Mouse (Mus musculus) stomach, postnatal 0 days (tissue): ENCODE data around the gene Ephb3. TPM values are rescaled to one million over a fixed set of nuclear protein-coding genes. Genes with fewer than 3 reads are reported as not detected.

Experiments used
- ATAC-seq: fragments of 200-750 bp; cut with Nextera tagmentation; 2 replicates; pipeline ENCODE4 v1.8.0; 2017; ENCODE audit not compliant: low FRiP score, low TSS enrichment
- DNase-seq: peaks from one replicate; pipeline ENCODE4 v3.0.0-alpha.2; 2016; ENCODE audit warnings: low spot score
- H3K27ac ChIP-seq: fragments of 300-500 bp; sonication (generic); replicated peaks from 2 replicates; pipeline ENCODE4 v1.5.1; 2014; ENCODE audit warnings: mild to moderate bottlenecking, control low read depth
- H3K27me3 ChIP-seq: fragments of 300-500 bp; sonication (generic); 2 replicates; pipeline ENCODE4 v1.6.1; 2014; ENCODE audit warnings: low read length; ENCODE audit not compliant: control insufficient read depth, insufficient read depth
- H3K36me3 ChIP-seq: fragments of 300-500 bp; sonication (generic); 2 replicates; pipeline ENCODE4 v1.6.1; 2014; ENCODE audit warnings: low read length, mixed read lengths; ENCODE audit not compliant: control insufficient read depth, insufficient read depth
- H3K4me1 ChIP-seq: fragments of 300-500 bp; sonication (generic); replicated peaks from 2 replicates; pipeline ENCODE4 v1.6.1; 2014; ENCODE audit warnings: antibody characterized with exemption; ENCODE audit not compliant: control insufficient read depth, insufficient read depth
- H3K4me2 ChIP-seq: fragments of 300-500 bp; sonication (generic); replicated peaks from 2 replicates; pipeline ENCODE4 v1.6.1; 2014; ENCODE audit warnings: low read depth, mild to moderate bottlenecking, control low read depth, moderate library complexity
- H3K4me3 ChIP-seq: fragments of 300-500 bp; sonication (generic); 2 replicates; pipeline ENCODE4 v1.5.1; 2014; ENCODE audit warnings: low read depth, low read length, control low read depth
- H3K9ac ChIP-seq: fragments of 300-500 bp; sonication (generic); 2 replicates; pipeline ENCODE4 v1.6.1; 2014; ENCODE audit warnings: mild to moderate bottlenecking, low read length, control low read depth, mixed read lengths
- H3K9me3 ChIP-seq: fragments of 300-500 bp; sonication (generic); 2 replicates; pipeline ENCODE4 v1.6.1; 2016; ENCODE audit warnings: low read length; ENCODE audit not compliant: control insufficient read depth
- CTCF ChIP-seq: IDR thresholded peaks from 2 replicates; pipeline ENCODE4 v1.5.1; 2016; ENCODE audit warnings: antibody characterized with exemption, low read depth, mild to moderate bottlenecking, moderate library complexity
- EP300 ChIP-seq: optimal IDR thresholded peaks from 2 replicates; pipeline ENCODE3; 2016; ENCODE audit warnings: antibody characterized with exemption
- WGBS: fragments of 180-500 bp; shearing (Covaris S2); extraction: QIAGEN DNeasy Blood & Tissue Kit; methylation state at CpG from one replicate; pipeline ENCODE4 v1.1.7; 2014; 5-methylcytosine and 5-hydroxymethylcytosine counted together
- polyA plus RNA-seq: library from polyadenylated mRNA; unstranded; fragments of >200 nt; fragmentation: Nextera tagmentation; extraction: Ambion mirVana; gene quantifications from 2 replicates; pipeline ENCODE4 v1.2.1, GENCODE M21; 2015

Ephb3 gene
- polyA plus RNA-seq, 1 experiment from 2014 or later, result 15.1 TPM

DNA sequence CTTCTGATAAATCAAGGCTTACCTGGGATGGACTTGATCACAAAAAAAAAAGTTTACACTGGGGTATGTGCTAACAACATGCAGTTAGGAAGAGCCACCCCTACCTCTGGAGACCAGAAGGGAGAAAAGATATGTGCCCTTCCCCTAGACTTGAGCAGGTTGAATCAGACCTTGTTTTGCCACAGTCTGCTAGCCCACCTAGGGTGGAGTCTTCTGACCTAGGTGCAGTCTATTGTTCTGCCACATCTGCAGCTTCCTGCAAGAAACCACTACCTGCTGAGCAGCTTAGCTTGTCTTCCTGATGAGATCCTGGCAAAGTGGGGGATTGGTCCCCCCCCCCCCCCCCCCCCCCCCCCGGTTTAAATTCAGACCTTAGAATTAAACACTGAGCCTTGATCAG, 29.3 kb upstream of the Ephb3 start:
- TF ChIP-seq EP300 (no peak), CTCF (no peak)
- ATAC-seq (no peak), DNase-seq (no peak)
- no peak overlapping the region for H3K4me3 ChIP-seq
- H3K27ac ChIP-seq, result no peak overlapping the region
- no CpG with 5 or more reads among the region's 1 CpGs for WGBS
- H3K9ac ChIP-seq, result no peak overlapping the region
- H3K27me3 ChIP-seq, result no peaks in the 10 kb centered on the region
- no peaks in the 10 kb centered on the region for H3K9me3 ChIP-seq
- no peak overlapping the region for H3K4me2 ChIP-seq
- H3K4me1 ChIP-seq, result no peaks in the 10 kb centered on the region
- no peaks in the 10 kb centered on the region for H3K36me3 ChIP-seq

DNA sequence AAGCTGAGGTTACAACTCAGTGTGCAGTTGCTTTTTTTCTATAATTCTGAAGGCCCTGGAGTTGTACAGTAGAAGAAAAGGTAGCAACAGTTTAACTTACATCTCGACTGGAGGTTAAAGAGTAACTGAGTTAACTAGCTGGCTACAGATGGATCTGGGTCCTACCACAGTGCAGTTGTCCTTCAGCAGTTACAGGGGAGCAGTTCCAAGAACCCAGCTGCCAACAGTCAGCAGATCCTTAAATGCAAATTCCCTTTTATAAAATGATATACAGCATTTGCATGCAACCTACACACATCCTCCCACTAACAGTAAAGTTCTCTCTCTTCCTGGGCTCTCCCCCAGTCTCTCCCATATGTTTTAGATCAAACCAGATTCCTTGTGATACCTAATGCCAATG, 22.4 kb upstream of the Ephb3 start:
- DNase-seq (no peak), ATAC-seq (no peak)
- Histone ChIP-seq H3K9me3 (no peaks in the 10 kb centered on the region), H3K27ac (no peak overlapping the region), H3K9ac (no peak overlapping the region), H3K27me3 (no peaks in the 10 kb centered on the region), H3K4me2 (no peak overlapping the region), H3K4me1 (no peaks in the 10 kb centered on the region), H3K36me3 (no peaks in the 10 kb centered on the region), H3K4me3 (no peak overlapping the region)
- 75% methylated on average over 1 of the region's 1 CpGs for WGBS
- TF ChIP-seq EP300, result no peak
- no peak for TF ChIP-seq CTCF

GRCm38 (mm10) chr16:21184697-21185096, 19.9 kb upstream of the Ephb3 start:
- TF ChIP-seq EP300 (no peak), CTCF (no peak)
- no peaks in the 10 kb centered on the region for H3K36me3 ChIP-seq
- H3K9me3 ChIP-seq, result no peaks in the 10 kb centered on the region
- H3K27ac ChIP-seq, result no peak overlapping the region
- H3K9ac ChIP-seq, result no peak overlapping the region
- no peaks in the 10 kb centered on the region for H3K27me3 ChIP-seq
- DNase-seq (no peak), ATAC-seq (no peak)
- H3K4me2 ChIP-seq, result no peak overlapping the region
- H3K4me1 ChIP-seq, result no peaks in the 10 kb centered on the region
- H3K4me3 ChIP-seq, result no peak overlapping the region

- no peak for DNase-seq
Measured at GRCm38 (mm10) chr16:21187568-21187967, 17.0 kb upstream of the Ephb3 start.

DNA sequence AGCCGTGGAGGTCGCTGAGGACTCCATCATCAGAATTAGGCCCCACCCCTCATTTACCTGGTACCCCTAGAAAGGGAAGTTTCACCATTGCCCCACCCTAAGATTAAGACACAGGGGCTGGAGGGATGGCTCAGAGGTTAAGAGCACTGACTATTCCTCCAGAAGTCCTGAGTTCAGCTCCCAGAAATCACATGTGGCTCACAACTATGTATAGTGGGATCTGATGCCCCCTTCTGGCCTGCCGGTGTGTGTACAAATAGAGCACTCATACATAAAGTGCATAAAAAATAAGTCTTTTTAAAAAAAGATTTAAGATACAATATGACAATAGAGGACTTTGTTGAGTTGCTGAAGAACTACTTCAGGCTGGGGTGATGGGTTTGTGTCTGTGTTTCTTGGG, 16.2 kb upstream of the Ephb3 start:
- DNase-seq (no peak), ATAC-seq (no peak)
- no peaks in the 10 kb centered on the region for H3K36me3 ChIP-seq
- H3K9me3 ChIP-seq, result no peaks in the 10 kb centered on the region
- H3K27ac ChIP-seq, result no peak overlapping the region
- no peaks in the 10 kb centered on the region for H3K4me1 ChIP-seq
- 75% methylated on average over 3 of the region's 3 CpGs for WGBS
- TF ChIP-seq CTCF (peak; percentile 59), EP300 (no peak)
- no peak overlapping the region for H3K9ac ChIP-seq
- H3K4me2 ChIP-seq, result no peak overlapping the region
- H3K27me3 ChIP-seq, result no peaks in the 10 kb centered on the region
- no peak overlapping the region for H3K4me3 ChIP-seq

More at GRCm38 (mm10) chr16:21187568-21187967, 17.0 kb upstream of the Ephb3 start:
- no peaks in the 10 kb centered on the region for H3K27me3 ChIP-seq
- WGBS, result 45% methylated on average over 7 of the region's 7 CpGs
- no peak overlapping the region for H3K9ac ChIP-seq
- H3K4me3 ChIP-seq, result no peak overlapping the region
- no peak overlapping the region for H3K4me2 ChIP-seq
- H3K27ac ChIP-seq, result no peak overlapping the region
- H3K36me3 ChIP-seq, result no peaks in the 10 kb centered on the region
- TF ChIP-seq CTCF, result no peak
- TF ChIP-seq EP300, result no peak
- H3K9me3 ChIP-seq, result no peaks in the 10 kb centered on the region
- no peak for ATAC-seq
- H3K4me1 ChIP-seq, result no peaks in the 10 kb centered on the region

DNA sequence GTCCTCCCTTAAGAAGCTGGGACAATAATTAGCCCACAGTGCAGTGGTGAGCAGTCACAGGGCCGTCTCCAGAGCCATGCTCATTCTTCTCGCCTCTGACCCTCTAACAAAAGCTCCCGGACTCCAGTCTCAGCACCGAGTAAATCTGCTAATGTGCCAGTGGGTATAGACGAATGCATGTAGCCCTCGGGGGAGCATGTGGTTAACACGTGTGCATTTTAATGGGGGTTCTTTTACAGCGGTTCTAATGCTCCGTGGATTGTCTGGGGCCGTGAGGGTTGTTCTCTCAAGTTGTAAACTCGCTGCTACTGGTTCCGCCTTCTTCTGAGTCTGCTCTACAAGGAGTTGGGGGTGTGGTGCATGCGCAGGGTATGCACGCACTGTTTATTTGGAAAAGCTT, 13.0 kb upstream of the Ephb3 start:
- 77% methylated on average over 14 of the region's 14 CpGs for WGBS

More for the DNA sequence above, 13.0 kb upstream of the Ephb3 start:
- no peaks in the 10 kb centered on the region for H3K9me3 ChIP-seq
- H3K36me3 ChIP-seq, result no peaks in the 10 kb centered on the region
- no peak for DNase-seq
- no peak for TF ChIP-seq EP300
- no peak for TF ChIP-seq CTCF
- no peaks in the 10 kb centered on the region for H3K27me3 ChIP-seq
- no peak overlapping the region for H3K4me3 ChIP-seq
- ATAC-seq, result no peak
- H3K4me2 ChIP-seq, result no peak overlapping the region
- no peaks in the 10 kb centered on the region for H3K4me1 ChIP-seq
- no peak overlapping the region for H3K27ac ChIP-seq
- H3K9ac ChIP-seq, result no peak overlapping the region
